Mouse (Mus musculus) heart, postnatal 14 days (tissue): ENCODE data around the gene Clec18a. TPM values are rescaled to one million over a fixed set of nuclear protein-coding genes. Genes with fewer than 3 reads are reported as not detected.
A peak's percentile ranks its signal among the peaks of the same experiment; 100 is the strongest.
"Not testable (repeated sequence)": the region's sequence is repeated elsewhere in the genome, so short reads cannot be mapped to it uniquely, and the experiment has no call there.

ENCODE experiments used
- DNase-seq, 2 experiments: peaks; one replicate each; pipeline ENCODE4 v3.0.0; 2021 to 2022
- intact Hi-C: fragments of 180-260 bp; cut with DNase I; formaldehyde crosslinking; loops from one replicate; pipeline ENCODE4 v1.15.1; 2025
- total RNA-seq, 2 experiments: library from RNA; stranded (reverse); gene quantifications; 2 replicates each; pipeline ENCODE4 v1.2.3; 2021

Clec18a gene
- total RNA-seq, 2 experiments from 2014 or later, result 0.41 to 0.76 TPM

- DNase-seq, result no peak
- intact Hi-C loops, result no loop called here
Observed at GRCm38 (mm10) chr8:111058946-111059572, 33.2 kb downstream of the Clec18a start.

DNA sequence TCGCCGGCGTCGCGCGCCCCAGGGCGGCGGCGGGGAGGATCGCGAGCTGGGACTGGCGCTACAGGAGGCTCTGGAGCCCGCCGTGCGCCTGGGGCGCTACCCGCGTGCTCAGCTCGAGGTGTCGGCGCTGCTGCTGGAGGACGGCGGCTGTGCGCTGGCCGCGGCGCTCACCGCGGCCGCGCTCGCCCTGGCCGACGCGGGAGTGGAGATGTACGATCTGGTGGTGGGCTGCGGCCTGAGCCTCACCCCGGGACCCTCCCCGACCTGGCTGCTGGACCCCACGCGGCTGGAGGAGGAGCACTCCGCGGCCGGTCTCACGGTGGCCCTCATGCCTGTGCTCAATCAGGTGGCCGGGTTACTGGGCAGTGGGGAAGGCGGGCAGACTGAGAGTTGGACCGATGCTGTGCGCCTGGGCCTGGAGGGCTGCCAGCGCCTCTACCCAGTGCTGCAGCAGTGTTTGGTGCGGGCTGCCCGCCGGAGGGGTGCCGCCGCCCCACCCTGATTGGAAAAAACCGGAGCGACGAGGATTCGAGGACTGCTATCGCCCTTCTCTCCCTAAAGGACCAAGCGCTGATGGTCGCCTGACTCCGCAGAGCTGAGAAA lies 35.4 kb downstream of the Clec18a start:
- peak; percentile 37 to 41 for DNase-seq
- intact Hi-C loops, result loop anchor here (2.0 kb wide), 1 partner anchor 34 kb away; no protein-coding TSS in a partner anchor

GRCm38 (mm10) chr8:111056158-111056663 lies 36.0 kb downstream of the Clec18a start, which contains the start of gene Exosc6:
Exosc6 (plus strand) TSS chr8:111056339.
- intact Hi-C loops, result loop anchor here (2.0 kb wide), 1 partner anchor 35 kb away; no protein-coding TSS in a partner anchor
- DNase-seq, result peak; percentile 93 to 94

- no peak for DNase-seq
- intact Hi-C loops, result loop anchor here (2.0 kb wide), 1 partner anchor 35 kb away; no protein-coding TSS in a partner anchor
Observed at GRCm38 (mm10) chr8:111055661-111056060, 36.6 kb downstream of the Clec18a start.

- DNase-seq, result no peak
- intact Hi-C loops, result no loop called here
Observed at GRCm38 (mm10) chr8:111055031-111055634, 37.1 kb downstream of the Clec18a start.

DNA sequence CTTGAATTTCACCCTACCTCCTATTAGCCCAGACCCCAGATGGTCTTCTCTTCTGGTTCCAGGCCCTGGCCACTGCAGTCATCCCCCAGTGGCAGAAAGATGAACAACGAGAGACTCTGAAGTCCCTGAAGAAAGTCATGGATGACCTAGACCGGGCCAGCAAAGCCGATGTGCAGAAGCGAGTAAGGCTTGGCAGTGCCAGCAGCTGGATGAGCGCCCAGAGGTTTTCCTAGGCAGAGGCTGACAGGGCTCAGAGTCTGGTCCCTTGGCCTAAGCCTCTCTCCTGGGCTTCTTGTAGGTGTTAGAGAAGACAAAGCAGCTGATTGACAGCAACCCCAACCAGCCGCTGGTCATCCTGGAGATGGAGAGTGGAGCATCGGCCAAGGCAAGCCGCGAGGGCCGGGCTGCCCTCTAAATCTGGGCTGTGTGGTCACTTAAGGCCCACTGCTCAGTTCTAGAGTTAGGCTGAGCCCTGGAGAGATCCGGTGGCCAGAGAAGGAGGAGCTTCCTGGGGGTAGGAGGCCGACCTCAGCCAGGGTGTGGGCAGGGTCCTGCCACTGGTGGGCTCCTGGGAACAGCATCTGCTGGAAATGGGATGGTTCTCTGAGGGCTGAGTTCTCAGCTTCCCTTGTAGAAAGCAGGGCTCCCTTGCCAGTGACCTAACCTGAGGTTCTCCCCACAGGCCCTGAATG lies 38.3 kb downstream of the Clec18a start:
- DNase-seq, result peak; percentile 34 to 40
- intact Hi-C loops, result no loop called here

GRCm38 (mm10) chr8:111049106-111049505 lies 43.1 kb downstream of the Clec18a start:
- intact Hi-C loops, result no loop called here
- DNase-seq, result no peak

GRCm38 (mm10) chr8:111048694-111049093 lies 43.5 kb downstream of the Clec18a start:
- intact Hi-C loops, result no loop called here
- no peak for DNase-seq

DNA sequence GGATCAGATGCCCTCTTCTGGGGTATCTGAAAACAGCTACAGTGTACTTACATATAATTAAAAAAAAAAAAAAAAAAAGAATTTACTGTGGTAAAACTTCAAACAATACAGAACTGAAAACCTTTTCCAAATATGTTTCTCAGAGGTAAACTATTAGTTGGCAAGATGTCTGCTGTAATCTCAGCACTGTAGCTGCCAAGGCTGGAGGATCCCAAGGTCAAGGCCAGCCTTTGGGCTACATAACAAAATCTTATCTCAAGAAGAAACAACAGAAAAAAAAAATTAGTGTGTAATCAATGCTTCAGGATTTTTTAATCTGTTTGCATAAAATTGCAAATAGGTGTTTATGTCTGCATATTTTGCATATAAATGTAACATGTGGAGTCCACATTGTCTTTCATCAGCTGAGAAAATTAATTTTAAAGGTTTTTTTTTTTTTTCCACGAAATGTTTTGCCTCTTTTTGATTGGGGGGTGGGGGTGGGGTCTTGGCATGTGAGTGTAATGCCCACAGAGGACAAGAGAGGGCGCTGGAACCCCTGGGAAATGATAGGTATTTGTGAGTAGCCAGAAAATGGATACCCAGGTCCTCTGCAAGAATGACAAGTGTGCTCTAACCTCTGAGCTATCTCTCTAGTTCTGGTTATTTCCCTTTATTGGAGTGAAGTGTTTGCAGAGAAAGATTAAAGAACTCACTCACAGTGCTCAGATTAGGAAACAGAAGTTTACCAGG lies 48.1 kb downstream of the Clec18a start:
- intact Hi-C loops, result no loop called here
- DNase-seq, result no peak

DNA sequence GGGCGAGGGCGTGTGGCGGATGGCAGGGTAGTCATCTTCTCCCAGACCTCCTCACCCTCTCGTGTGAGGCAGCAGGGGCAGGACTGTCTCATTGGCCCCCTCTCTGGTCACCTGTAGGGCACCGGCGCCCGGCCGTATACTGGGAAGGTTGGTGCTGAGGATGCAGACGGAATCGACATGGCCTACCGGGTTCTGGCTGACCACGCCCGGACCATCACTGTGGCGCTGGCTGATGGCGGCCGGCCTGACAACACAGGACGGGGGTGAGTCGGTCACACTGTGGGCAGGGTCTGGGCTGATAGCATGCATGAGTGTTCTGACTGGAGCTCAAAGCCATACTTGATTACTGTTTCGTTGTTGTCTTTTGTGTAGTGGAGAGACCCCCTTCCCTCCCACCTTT lies 49.7 kb downstream of the Clec18a start:
- intact Hi-C loops, result no loop called here
- no peak for DNase-seq

DNA sequence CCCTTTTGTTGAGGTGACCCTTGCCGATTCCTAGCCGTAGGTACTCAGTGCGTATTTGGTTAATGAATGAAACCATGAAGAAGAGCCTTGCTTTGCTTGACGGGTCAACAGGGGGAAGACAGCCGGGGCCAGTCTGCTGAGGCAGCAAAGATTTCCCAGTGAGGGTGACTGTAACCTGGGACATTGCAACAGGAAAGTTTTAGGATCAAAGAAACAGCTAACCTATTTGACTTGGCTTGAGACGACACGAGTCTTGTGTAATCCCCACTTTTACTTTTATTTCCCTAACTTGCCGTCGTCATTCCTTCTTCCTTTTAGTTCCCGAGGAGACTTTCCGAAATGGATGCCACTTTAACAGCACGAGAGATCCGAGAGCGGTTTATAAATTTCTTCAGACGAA lies 55.6 kb downstream of the Clec18a start:
- intact Hi-C loops, result no loop called here
- no peak for DNase-seq

DNA sequence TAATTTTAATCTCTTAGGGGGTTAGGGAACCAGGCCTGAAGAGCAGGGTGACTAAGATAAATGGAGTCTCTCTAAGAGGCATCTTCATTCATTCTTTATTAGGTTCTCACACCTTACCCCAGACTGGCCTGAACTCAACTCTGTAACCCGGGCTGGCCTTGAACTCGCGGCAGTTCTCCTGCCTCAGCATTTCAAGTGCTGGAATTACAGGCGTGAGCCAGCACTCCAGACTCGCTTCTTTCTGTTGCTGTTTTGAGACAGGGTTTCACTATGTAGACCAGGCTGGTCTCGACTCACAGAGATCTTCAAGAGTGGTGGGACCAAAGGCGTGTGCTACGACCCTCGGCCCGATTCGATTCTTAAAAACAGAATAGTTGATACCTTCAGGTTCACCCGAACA lies 58.0 kb downstream of the Clec18a start:
- peak in 1 of 2 experiments; percentile 27 for DNase-seq
- intact Hi-C loops, result no loop called here

DNA sequence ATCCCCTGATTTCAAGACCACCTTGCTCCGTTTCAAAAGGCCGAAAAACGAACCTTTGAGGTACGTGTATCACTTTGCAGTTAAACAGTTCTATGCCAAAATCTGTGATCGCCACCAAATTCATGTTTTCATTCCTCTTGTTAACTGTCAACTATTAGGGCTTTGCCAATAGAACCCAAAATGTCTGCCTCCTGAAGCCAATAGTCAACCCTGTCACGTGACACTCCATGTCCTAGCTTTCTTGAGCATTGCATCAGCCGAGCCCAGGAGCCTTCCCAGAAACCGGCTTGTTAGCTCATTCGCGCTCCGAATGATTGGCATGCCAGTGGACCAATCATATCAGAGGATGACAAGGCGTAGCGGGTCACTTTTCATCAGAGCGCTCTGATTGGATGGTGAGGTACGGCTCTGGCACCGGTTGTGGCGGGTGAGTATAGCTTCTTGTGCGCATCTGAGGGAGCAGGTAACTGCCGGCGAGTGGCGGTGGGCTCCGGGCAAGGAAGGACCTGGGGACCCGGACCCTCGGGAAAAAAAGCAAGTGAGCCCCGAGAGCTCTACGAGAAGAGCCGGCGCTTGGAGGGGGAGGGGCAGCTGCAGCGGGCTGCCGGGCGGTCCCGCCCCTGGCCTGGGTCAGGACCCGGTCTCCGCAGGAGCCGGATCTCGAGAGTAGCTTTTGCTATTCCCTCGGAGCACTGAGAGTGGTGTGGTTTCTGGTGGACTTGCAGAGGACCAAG lies 58.6 kb downstream of the Clec18a start:
- DNase-seq, result peak; percentile 94 to 97
- intact Hi-C loops, result no loop called here

GRCm38 (mm10) chr8:111032916-111033315 lies 59.3 kb downstream of the Clec18a start, which contains the start of gene Aars:
Aars (plus strand) TSS chr8:111033144.
- intact Hi-C loops, result no loop called here
- no peak for DNase-seq

DNA sequence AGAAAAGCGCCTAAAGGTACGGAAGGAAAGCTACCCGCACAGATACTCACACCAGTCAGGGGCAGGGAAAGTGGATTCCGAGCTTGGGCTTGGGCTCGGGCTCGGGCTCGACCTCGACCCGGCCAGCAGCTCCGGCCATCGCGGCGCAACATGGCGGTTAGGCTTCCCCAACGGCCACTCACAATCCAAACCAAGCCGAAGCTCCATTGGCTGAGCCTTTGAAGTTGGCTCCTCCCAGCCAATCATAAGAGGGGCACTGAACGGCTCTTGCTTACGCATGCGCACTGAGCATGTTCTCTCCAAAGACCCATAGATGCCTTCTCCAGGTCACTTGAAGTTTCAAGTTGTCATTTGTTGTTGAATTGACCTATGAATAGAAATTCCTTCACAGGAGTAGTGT lies 60.7 kb downstream of the Clec18a start, which contains the start of gene Ddx19b:
Gene Ddx19b, minus strand, starts transcription at position 180 of the 400 bp plus-strand sequence.
- intact Hi-C loops, result no loop called here
- no peak for DNase-seq

- no peak for DNase-seq
- intact Hi-C loops, result no loop called here
Observed at GRCm38 (mm10) chr8:111030045-111030444, 62.2 kb downstream of the Clec18a start.

GRCm38 (mm10) chr8:111029589-111029988 lies 62.6 kb downstream of the Clec18a start:
- DNase-seq, result no peak
- intact Hi-C loops, result no loop called here

DNA sequence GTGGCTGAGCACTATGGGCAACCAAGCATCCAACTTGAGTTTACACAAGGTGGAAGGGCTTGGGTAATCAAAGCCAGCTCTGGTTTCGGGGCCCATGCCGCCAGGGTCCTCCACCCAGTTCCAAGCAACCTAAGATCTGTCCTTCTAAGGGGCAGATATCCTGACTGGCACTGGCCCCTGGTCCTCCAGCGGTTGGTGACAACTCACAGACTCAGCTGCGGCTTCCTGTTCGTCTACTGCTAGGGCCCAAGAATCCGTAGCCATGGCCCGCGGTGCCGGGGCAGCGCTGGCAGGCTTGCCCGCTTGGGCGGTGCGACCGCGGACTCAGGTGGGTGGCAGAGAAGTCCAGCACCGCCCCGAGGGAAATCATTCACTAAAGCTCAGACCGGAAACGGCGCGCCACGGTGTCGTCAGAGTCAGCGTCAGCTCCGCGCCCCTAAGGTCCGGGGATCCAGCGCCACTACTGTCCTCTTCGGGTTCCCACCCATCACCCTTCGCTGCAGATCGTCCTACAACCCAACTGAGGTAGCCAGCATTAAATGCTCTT lies 64.8 kb downstream of the Clec18a start:
- intact Hi-C loops, result no loop called here
- DNase-seq, result peak; percentile 80 to 87

GRCm38 (mm10) chr8:111026609-111027008 lies 65.6 kb downstream of the Clec18a start:
- DNase-seq, intact Hi-C loops: not testable (repeated sequence)
